Mouse (Mus musculus) neural tube, embryonic 15.5 days (tissue): ENCODE measurements around the gene Gm20479. TPM values are rescaled to one million over a fixed set of nuclear protein-coding genes. Genes with fewer than 3 reads are reported as not detected.

Source experiments
- ATAC-seq: fragments of 200-750 bp; cut with Nextera tagmentation; 2 replicates; pipeline ENCODE4 v1.8.0; 2017; ENCODE audit warnings: mild to moderate bottlenecking, moderate TSS enrichment, moderate library complexity; ENCODE audit not compliant: low FRiP score
- H3K27ac ChIP-seq: fragments of 300-500 bp; sonication (generic); replicated peaks from 2 replicates; pipeline ENCODE4 v1.5.1; 2015; ENCODE audit warnings: mild to moderate bottlenecking, inconsistent platforms
- H3K27me3 ChIP-seq: fragments of 300-500 bp; sonication (generic); replicated peaks from 2 replicates; pipeline ENCODE4 v1.6.1; 2015; ENCODE audit warnings: inconsistent platforms
- H3K36me3 ChIP-seq: fragments of 300-500 bp; sonication (generic); 2 replicates; pipeline ENCODE4 v1.6.1; 2015; ENCODE audit warnings: inconsistent platforms
- H3K4me1 ChIP-seq: fragments of 300-500 bp; sonication (generic); 2 replicates; pipeline ENCODE4 v1.6.1; 2015; ENCODE audit warnings: inconsistent platforms
- H3K4me2 ChIP-seq: fragments of 300-500 bp; sonication (generic); 2 replicates; pipeline ENCODE4 v1.6.1; 2015; ENCODE audit warnings: inconsistent platforms, mild to moderate bottlenecking, moderate library complexity
- H3K4me3 ChIP-seq: fragments of 300-500 bp; sonication (generic); replicated peaks from 2 replicates; pipeline ENCODE4 v1.5.1; 2015; ENCODE audit warnings: mild to moderate bottlenecking, inconsistent platforms
- H3K9ac ChIP-seq: fragments of 300-500 bp; sonication (generic); replicated peaks from 2 replicates; pipeline ENCODE4 v1.6.1; 2015; ENCODE audit warnings: mild to moderate bottlenecking, inconsistent platforms
- H3K9me3 ChIP-seq: fragments of 300-500 bp; sonication (generic); replicated peaks from 2 replicates; pipeline ENCODE4 v1.6.1; 2016; ENCODE audit warnings: inconsistent platforms
- WGBS: fragments of 180-500 bp; shearing (Covaris S2); methylation state at CpG from one replicate; pipeline ENCODE4 v1.1.7; 2015; ENCODE audit warnings: mixed read lengths; 5-methylcytosine and 5-hydroxymethylcytosine counted together
- polyA plus RNA-seq: library from polyadenylated mRNA; unstranded; fragments of >200 nt; fragmentation: Nextera tagmentation; extraction: Ambion mirVana; gene quantifications from 2 replicates; pipeline ENCODE4 v1.2.1, GENCODE M21; 2015

The Gm20479 gene
- polyA plus RNA-seq, 1 experiment from 2014 or later, result not detected

- WGBS, result 34% methylated on average over 4 of the region's 4 CpGs
Observed at GRCm38 (mm10) chr7:27384731-27385130, 27.5 kb upstream of the Gm20479 start.

GRCm38 (mm10) chr7:27384134-27384533 lies 26.9 kb upstream of the Gm20479 start:
- Histone ChIP-seq H3K9ac (no peak overlapping the region), H3K4me1 (no peaks in the 10 kb centered on the region), H3K4me3 (no peak overlapping the region), H3K36me3 (no peaks in the 10 kb centered on the region; the same call in 1 of the 2 replicates), H3K27me3 (peaks cover 11% of the 10 kb centered on the region), H3K4me2 (no peak overlapping the region), H3K27ac (no peak overlapping the region), H3K9me3 (no peaks in the 10 kb centered on the region)
- no peak for ATAC-seq
- WGBS, result 58% methylated on average over 5 of the region's 5 CpGs

More at GRCm38 (mm10) chr7:27384731-27385130, 27.5 kb upstream of the Gm20479 start:
- no peak overlapping the region for H3K4me2 ChIP-seq
- no peak for ATAC-seq
- H3K9ac ChIP-seq, result no peak overlapping the region
- no peak overlapping the region for H3K4me3 ChIP-seq
- no peaks in the 10 kb centered on the region for H3K9me3 ChIP-seq
- no peaks in the 10 kb centered on the region for H3K4me1 ChIP-seq
- H3K27ac ChIP-seq, result no peak overlapping the region
- H3K27me3 ChIP-seq, result peaks cover 6% of the 10 kb centered on the region; the same call in 1 of the 2 replicates
- no peaks in the 10 kb centered on the region; the same call in 1 of the 2 replicates for H3K36me3 ChIP-seq

- peaks cover 20% of the 10 kb centered on the region for H3K27me3 ChIP-seq
- WGBS, result 87% methylated on average over 1 of the region's 1 CpGs
- H3K4me3 ChIP-seq, result no peak overlapping the region
- H3K9ac ChIP-seq, result no peak overlapping the region
- no peaks in the 10 kb centered on the region for H3K4me1 ChIP-seq
- no peaks in the 10 kb centered on the region for H3K9me3 ChIP-seq
- ATAC-seq, result no peak
- no peak overlapping the region for H3K4me2 ChIP-seq
- H3K36me3 ChIP-seq, result no peaks in the 10 kb centered on the region; the same call in 1 of the 2 replicates
- no peak overlapping the region for H3K27ac ChIP-seq
Observed at GRCm38 (mm10) chr7:27383233-27383632, 26.0 kb upstream of the Gm20479 start.

DNA sequence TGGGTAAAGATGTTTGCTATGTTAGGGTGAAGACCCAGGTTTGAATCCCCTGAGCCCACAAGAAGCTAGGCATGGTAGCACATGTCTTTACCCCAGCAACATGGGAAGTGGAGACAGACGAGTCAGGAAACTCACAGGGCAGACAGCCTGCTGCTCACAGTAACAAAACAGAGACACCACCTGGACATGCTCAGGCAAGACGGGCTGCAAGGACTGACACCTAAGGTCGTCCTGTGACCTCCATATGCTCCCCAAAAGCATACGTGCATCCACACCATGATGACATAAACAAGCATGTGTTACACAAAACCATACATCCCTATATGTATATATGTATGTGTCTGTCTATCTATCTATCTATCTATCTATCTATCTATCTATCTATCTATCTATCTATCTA lies 24.3 kb upstream of the Gm20479 start:
- Histone ChIP-seq H3K9ac (no peak overlapping the region), H3K36me3 (no peaks in the 10 kb centered on the region), H3K4me2 (no peak overlapping the region), H3K27me3 (peaks cover 34% of the 10 kb centered on the region), H3K4me1 (no peaks in the 10 kb centered on the region), H3K9me3 (no peaks in the 10 kb centered on the region), H3K4me3 (no peak overlapping the region), H3K27ac (no peak overlapping the region)
- ATAC-seq, result no peak
- WGBS, result 63% methylated on average over 4 of the region's 4 CpGs

GRCm38 (mm10) chr7:27381009-27381408 lies 23.8 kb upstream of the Gm20479 start:
- WGBS, result 42% methylated on average over 1 of the region's 1 CpGs
- H3K36me3 ChIP-seq, result no peaks in the 10 kb centered on the region
- no peak overlapping the region for H3K4me2 ChIP-seq
- no peak overlapping the region for H3K4me3 ChIP-seq
- ATAC-seq, result no peak
- H3K27ac ChIP-seq, result no peak overlapping the region
- no peak overlapping the region for H3K9ac ChIP-seq
- peaks cover 40% of the 10 kb centered on the region for H3K27me3 ChIP-seq
- H3K4me1 ChIP-seq, result no peaks in the 10 kb centered on the region
- H3K9me3 ChIP-seq, result no peaks in the 10 kb centered on the region

- H3K4me3 ChIP-seq, result no peak overlapping the region
- no peak overlapping the region for H3K4me2 ChIP-seq
- ATAC-seq, result no peak
- H3K27me3 ChIP-seq, result peaks cover 50% of the 10 kb centered on the region
- H3K9me3 ChIP-seq, result no peaks in the 10 kb centered on the region
- no peaks in the 10 kb centered on the region for H3K36me3 ChIP-seq
- 74% methylated on average over 6 of the region's 6 CpGs for WGBS
- no peak overlapping the region for H3K27ac ChIP-seq
- H3K9ac ChIP-seq, result no peak overlapping the region
- no peaks in the 10 kb centered on the region for H3K4me1 ChIP-seq
Observed at GRCm38 (mm10) chr7:27379836-27380235, 22.6 kb upstream of the Gm20479 start.

- Histone ChIP-seq H3K9me3 (no peaks in the 10 kb centered on the region), H3K27me3 (peaks cover 62% of the 10 kb centered on the region), H3K36me3 (peaks cover 4% of the 10 kb centered on the region; the same call in 1 of the 2 replicates), H3K4me3 (no peak overlapping the region), H3K9ac (no peak overlapping the region), H3K27ac (no peak overlapping the region), H3K4me1 (no peaks in the 10 kb centered on the region), H3K4me2 (no peak overlapping the region)
- WGBS, result 16% methylated on average over 4 of the region's 4 CpGs
- ATAC-seq, result no peak
Observed at GRCm38 (mm10) chr7:27378431-27378830, 21.2 kb upstream of the Gm20479 start.

- no peaks in the 10 kb centered on the region for H3K9me3 ChIP-seq
- H3K4me3 ChIP-seq, result no peak overlapping the region
- ATAC-seq, result no peak
- 4% methylated on average over 22 of the region's 22 CpGs for WGBS
- H3K27me3 ChIP-seq, result peaks cover 88% of the 10 kb centered on the region
- H3K36me3 ChIP-seq, result peaks cover 16% of the 10 kb centered on the region
- no peaks in the 10 kb centered on the region for H3K4me1 ChIP-seq
- H3K27ac ChIP-seq, result no peak overlapping the region
- H3K4me2 ChIP-seq, result no peak overlapping the region
- no peak overlapping the region for H3K9ac ChIP-seq
Observed at GRCm38 (mm10) chr7:27375274-27375673, 18.1 kb upstream of the Gm20479 start.

DNA sequence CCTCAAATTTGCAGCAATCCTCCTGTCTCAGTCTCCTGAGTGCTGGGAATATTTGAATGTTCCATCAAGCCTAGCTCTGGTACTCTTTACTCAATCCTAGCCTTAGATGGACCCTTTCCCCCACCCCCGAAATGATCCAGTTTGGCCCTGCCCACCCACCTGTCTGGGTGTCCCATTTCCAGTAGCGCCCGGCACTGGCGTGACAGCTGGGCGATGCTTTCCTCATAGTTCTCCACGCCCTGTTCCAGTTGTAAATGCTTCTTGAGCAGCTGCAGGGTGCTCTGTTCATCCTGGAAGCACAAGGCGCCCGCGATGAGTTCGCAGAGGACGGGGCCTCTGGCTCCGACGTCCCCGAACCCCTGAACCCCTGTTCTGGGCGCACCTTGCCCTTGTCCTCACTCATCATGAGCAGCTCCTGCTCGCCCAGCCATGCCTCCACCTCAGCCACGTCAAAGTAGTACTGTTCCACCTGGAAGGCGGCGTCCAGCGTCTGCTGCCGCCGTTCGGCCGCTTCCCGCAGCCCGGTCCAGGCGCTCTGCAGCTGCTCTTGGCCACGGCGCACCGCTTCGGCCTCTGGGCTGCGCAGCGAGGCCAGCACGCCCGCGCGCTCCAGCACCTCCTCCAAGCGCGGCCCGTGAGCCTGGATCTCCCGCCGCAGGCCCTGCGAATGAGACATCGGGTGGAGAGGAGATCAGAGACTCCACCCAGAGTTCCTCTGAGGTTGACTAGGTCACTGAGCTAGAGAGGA lies 14.7 kb upstream of the Gm20479 start:
- Histone ChIP-seq H3K9ac (no peak overlapping the region), H3K36me3 (peaks cover 35% of the 10 kb centered on the region), H3K9me3 (no peaks in the 10 kb centered on the region), H3K27me3 (peaks cover 97% of the 10 kb centered on the region), H3K27ac (no peak overlapping the region), H3K4me2 (0 out of 2 replicates have a peak overlapping the region, but pooled peaks have one; percentile 13), H3K4me1 (no peaks in the 10 kb centered on the region), H3K4me3 (0 out of 2 replicates have a peak overlapping the region, but pooled peaks have one; percentile 6)
- no peak for ATAC-seq
- WGBS, result 10% methylated on average over 44 of the region's 44 CpGs

GRCm38 (mm10) chr7:27369111-27369510 lies 11.9 kb upstream of the Gm20479 start:
- no peak for ATAC-seq
- Histone ChIP-seq H3K9ac (no peak overlapping the region), H3K4me3 (no peak overlapping the region), H3K27me3 (peaks cover 100% of the 10 kb centered on the region), H3K4me2 (no peak overlapping the region), H3K4me1 (no peaks in the 10 kb centered on the region), H3K36me3 (peaks cover 46% of the 10 kb centered on the region), H3K9me3 (no peaks in the 10 kb centered on the region), H3K27ac (no peak overlapping the region)
- WGBS, result 80% methylated on average over 19 of the region's 19 CpGs

DNA sequence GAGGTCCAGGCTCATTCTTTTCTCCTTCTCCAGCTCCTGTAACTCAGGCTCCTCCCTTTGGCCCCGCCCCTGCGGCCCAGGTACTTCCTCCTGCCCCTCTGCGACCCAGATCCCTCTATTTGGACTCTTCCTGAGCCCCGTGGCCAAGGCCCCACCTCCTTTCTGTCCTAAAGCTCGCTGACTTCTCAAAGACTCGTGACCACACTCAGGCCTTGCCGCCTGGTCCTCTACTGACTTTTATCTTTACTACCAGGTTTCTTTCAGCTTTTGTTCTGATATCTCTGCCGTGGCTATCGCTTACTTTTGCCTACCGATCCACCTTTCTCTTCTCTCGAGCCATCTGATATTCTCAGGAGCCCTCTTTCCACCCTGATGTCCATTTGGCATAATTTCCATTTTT lies 10.8 kb upstream of the Gm20479 start:
- peaks cover 99% of the 10 kb centered on the region for H3K27me3 ChIP-seq
- no peak overlapping the region for H3K4me2 ChIP-seq
- H3K4me1 ChIP-seq, result no peaks in the 10 kb centered on the region
- WGBS, result 18% methylated on average over 11 of the region's 11 CpGs
- peaks cover 43% of the 10 kb centered on the region for H3K36me3 ChIP-seq
- H3K9me3 ChIP-seq, result no peaks in the 10 kb centered on the region
- no peak overlapping the region for H3K4me3 ChIP-seq
- H3K9ac ChIP-seq, result no peak overlapping the region
- H3K27ac ChIP-seq, result no peak overlapping the region
- no peak for ATAC-seq

DNA sequence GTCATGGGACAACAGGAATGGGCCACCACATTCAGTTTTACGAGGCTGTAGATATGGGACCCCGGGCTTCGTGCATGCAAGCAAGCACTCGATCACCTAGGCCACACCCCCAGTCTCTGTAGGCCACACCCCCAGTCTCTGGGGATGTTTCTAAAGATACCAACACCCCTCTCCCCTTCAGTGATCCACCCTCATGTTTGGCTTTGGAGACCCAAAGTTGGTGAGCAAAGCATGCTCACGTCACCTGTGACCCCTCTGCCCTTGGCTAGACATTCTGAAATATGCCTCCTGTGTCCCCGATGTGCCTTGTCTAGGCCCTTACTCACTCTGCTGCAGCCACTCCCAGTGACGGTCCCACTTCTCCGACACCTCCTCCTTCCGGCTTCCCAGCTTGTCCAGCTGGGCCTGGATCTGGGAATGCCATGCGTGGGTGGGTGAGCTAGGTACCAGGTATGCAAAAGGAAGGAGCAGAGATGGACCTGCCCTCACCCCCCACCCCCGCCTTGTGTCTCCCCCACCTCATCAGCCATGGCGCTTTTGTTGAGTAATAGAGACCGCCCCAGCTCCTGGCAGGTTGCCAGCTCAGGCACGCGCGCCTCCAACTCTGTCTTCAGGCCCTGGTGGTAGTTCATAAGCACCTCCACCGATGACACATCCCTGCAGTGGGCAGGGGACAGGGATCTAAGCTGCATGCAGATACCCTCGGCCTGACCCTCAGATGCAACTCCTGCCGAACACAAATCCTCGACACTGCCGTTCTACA lies 9.0 kb upstream of the Gm20479 start:
- 38% methylated on average over 21 of the region's 21 CpGs for WGBS
- H3K9ac ChIP-seq, result no peak overlapping the region
- no peaks in the 10 kb centered on the region; the same call in 1 of the 2 replicates for H3K4me1 ChIP-seq
- H3K4me2 ChIP-seq, result no peak overlapping the region
- H3K4me3 ChIP-seq, result no peak overlapping the region
- H3K27ac ChIP-seq, result no peak overlapping the region
- H3K9me3 ChIP-seq, result no peaks in the 10 kb centered on the region
- peaks cover 88% of the 10 kb centered on the region for H3K27me3 ChIP-seq
- H3K36me3 ChIP-seq, result peaks cover 37% of the 10 kb centered on the region
- ATAC-seq, result no peak
